Mouse (Mus musculus) ES-E14 (cell line): ENCODE results near the gene Ms4a2.

Experiments
- CHD2 ChIP-seq: IDR thresholded peaks from 2 replicates; pipeline ENCODE4 v1.6.1; 2014; ENCODE audit warnings: mild to moderate bottlenecking, low read depth, low read length, inconsistent platforms
- MAFK ChIP-seq: IDR thresholded peaks from 2 replicates; pipeline ENCODE4 v1.6.1; 2014; ENCODE audit warnings: mild to moderate bottlenecking, low read depth, low read length, inconsistent platforms; ENCODE audit not compliant: insufficient read depth
- ZC3H11A ChIP-seq: IDR thresholded peaks from 2 replicates; pipeline ENCODE4 v1.6.1; 2012; ENCODE audit warnings: low read depth, mild to moderate bottlenecking, inconsistent platforms, low read length, borderline replicate concordance
- ZNF384 ChIP-seq: IDR thresholded peaks from 2 replicates; pipeline ENCODE4 v1.6.1; 2012; ENCODE audit warnings: low read depth, low read length, inconsistent platforms

DNA sequence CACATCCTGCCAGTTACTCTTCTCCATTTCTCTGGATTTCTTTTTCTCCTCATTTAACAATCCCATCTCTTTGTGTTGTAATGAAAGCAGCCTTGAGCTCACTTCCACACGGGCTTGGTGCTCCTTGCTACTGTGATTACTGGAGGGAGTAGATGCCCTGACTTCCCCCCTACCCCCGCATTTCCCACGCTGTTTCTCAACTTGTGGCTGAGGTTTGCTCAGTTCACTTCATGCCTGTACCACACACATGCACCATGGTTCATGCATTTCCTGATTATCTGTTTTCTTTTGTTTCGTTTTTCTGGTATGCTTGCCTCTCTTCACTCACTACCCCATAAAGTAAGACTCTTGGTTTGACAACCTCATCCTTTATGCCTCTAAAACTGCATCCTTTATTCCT, 34.3 kb downstream of the Ms4a2 start:
- TF ChIP-seq CHD2 (no peak), MAFK (no peak), ZC3H11A (no peak), ZNF384 (no peak)
